Mouse (Mus musculus): ENCODE results near the gene Olfr1087.
"Not testable (repeated sequence)": the region's sequence is repeated elsewhere in the genome, so short reads cannot be mapped to it uniquely, and the experiment has no call there.

Olfr1087 gene

GRCm38 (mm10) chr2:86698295-86698694, at the start of gene Olfr1087:
Olfr1087 (minus strand) TSS chr2:86698395.
- no peak for DNase-seq (ENCODE audit: low read depth, low spot score)

GRCm38 (mm10) chr2:86733601-86734000, 35.4 kb upstream of the Olfr1087 start, which contains the start of gene Olfr1089:
Olfr1089 (minus strand) TSS chr2:86733701.
- DNase-seq (ENCODE audit: low read depth, low spot score), result no peak

GRCm38 (mm10) chr2:86679992-86680391, 18.2 kb downstream of the Olfr1087 start, which contains the start of gene Olfr1086:
Olfr1086 (minus strand) TSS chr2:86680092.
- DNase-seq (ENCODE audit: low read depth, low spot score), result no peak

- no peak for DNase-seq (ENCODE audit: low read depth, low spot score)
Measured at GRCm38 (mm10) chr2:86661919-86662318, 36.3 kb downstream of the Olfr1087 start, which contains the start of gene Olfr1085. Olfr1085 (minus strand) TSS chr2:86662019.

- DNase-seq (ENCODE audit: low read depth, low spot score), result not testable (repeated sequence)
Measured at GRCm38 (mm10) chr2:86639625-86640024, 58.6 kb downstream of the Olfr1087 start, which contains the start of gene Olfr1084. Olfr1084 (minus strand) TSS chr2:86639725.

All from retina, adult 2 months (tissue).